Mouse (Mus musculus): ENCODE data around the gene Mepe. TPM values are rescaled to one million over a fixed set of nuclear protein-coding genes. Genes with fewer than 3 reads are reported as not detected.

Mepe gene
- total RNA-seq, 2 experiments from 2014 or later: not detected

Small RNAs within 50 kb of the gene (microRNA-seq; reads per million reads assigned to microRNA genes)
- not detected for gene Gm23616

Other genes starting within 250 kb of the Mepe start
- 1 to 10 TPM in 1 of 2 experiments, not detected in 1; 1.0 TPM for gene Gm17660, start 247.7 kb upstream of the Mepe start, total RNA-seq (2021)
- gene Sparcl1, start 211.6 kb upstream of the Mepe start, total RNA-seq (2021): 1,000 to 10,000 TPM; 1,441 to 1,623 TPM
- gene Dspp, start 154.6 kb upstream of the Mepe start, total RNA-seq (2021): under 1 TPM in 1 of 2 experiments, not detected in 1; 0.07 TPM
- gene Dmp1, start 122.7 kb upstream of the Mepe start, total RNA-seq (2021): 1 to 10 TPM; 5.2 to 5.4 TPM
- under 1 TPM in 1 of 2 experiments, not detected in 1; 0.39 TPM for gene Ibsp, start 26.2 kb upstream of the Mepe start, total RNA-seq (2021)
- gene Spp1, start 109.8 kb downstream of the Mepe start, total RNA-seq (2021): 10 to 100 TPM in 1 of 2 experiments, 1 to 10 TPM in 1; 9.2 to 11.9 TPM
- 10 to 100 TPM; 21.8 to 29.2 TPM for gene Pkd2, start 134.1 kb downstream of the Mepe start, total RNA-seq (2021)
- 10 to 100 TPM; 11.4 to 16.6 TPM for gene BC005561, start 183.0 kb downstream of the Mepe start, total RNA-seq (2021)